Mouse (Mus musculus) olfactory bulb, adult 2 months (tissue): Measurements from ENCODE around the gene Ankrd55.

ENCODE experiments used
- CTCF ChIP-seq: fragments of 200-500 bp; IDR thresholded peaks from 2 replicates; pipeline ENCODE4 v1.5.1; 2012; ENCODE audit warnings: low read depth, mild to moderate bottlenecking, low read length, moderate library complexity; ENCODE audit not compliant: insufficient read depth
- POLR2A ChIP-seq: fragments of 200-500 bp; IDR thresholded peaks from 2 replicates; pipeline ENCODE4 v1.6.1; 2012; ENCODE audit warnings: mild to moderate bottlenecking, low read depth, low read length, moderate library complexity; ENCODE audit not compliant: insufficient read depth

- TF ChIP-seq CTCF: no peak
- TF ChIP-seq POLR2A: no peak
Observed at GRCm38 (mm10) chr13:112239239-112239638, 49.0 kb upstream of the Ankrd55 start.
